Mouse (Mus musculus): ENCODE measurements around the gene Mrps25.

The Mrps25 gene

DNA sequence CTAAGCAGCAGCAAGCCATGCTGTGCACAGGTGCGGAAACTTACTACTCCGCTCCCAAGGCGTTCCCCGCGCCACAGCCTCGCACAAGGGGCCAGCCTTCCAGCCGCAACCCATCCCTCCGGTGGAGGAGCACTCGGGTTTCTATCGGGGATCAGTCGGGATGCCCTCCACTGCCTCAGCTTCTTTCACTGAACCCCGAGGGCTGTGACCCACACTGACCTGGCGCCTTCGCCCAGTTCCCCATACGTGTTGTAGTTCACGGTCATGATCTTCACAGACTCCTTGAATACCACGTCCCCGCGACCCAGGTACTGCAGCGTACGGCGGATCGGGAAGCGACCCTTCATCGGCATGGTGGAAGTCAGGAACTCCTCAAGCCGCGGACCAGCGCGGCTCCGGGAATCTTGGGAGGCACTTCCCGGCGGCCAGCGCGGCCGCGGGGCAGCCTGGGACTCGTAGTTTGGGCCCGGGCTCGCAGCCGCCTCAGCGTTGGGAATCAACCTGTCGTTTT, at the start of gene Mrps25:
TSS of gene Mrps25 (minus strand) at position 413 of the 511 bp plus-strand sequence.
- peak; percentile 81 for DNase-seq (ENCODE audit: extremely low read depth, insufficient read length, low spot score)

DNA sequence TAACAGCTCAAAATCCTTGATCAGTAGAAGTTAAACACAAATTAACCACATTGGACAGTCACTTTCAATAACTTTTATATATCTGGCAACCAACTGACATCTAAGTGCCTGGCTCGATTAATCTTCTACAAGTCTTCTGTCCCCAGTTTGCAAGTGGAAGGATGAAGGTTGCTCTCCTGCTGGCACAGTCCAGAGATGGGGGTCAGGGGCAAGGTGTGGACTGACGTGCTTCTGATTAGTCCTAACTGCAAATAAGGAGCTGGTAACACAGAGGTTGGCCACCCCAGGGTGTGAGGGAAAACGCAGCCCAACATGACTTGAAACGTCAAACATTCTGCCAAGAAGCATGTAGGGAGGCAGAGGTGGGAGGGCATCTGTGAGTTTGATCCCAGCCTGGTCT, 47.9 kb upstream of the Mrps25 start:
- DNase-seq (ENCODE audit: extremely low read depth, insufficient read length, low spot score) = no peak

GRCm38 (mm10) chr6:92231356-92231755, 47.5 kb upstream of the Mrps25 start:
- no peak for DNase-seq (ENCODE audit: extremely low read depth, insufficient read length, low spot score)

GRCm38 (mm10) chr6:92229586-92229985, 45.8 kb upstream of the Mrps25 start:
- no peak for DNase-seq (ENCODE audit: extremely low read depth, insufficient read length, low spot score)

- DNase-seq (ENCODE audit: extremely low read depth, insufficient read length, low spot score) = no peak
Measured at GRCm38 (mm10) chr6:92229103-92229502, 45.3 kb upstream of the Mrps25 start.

DNA sequence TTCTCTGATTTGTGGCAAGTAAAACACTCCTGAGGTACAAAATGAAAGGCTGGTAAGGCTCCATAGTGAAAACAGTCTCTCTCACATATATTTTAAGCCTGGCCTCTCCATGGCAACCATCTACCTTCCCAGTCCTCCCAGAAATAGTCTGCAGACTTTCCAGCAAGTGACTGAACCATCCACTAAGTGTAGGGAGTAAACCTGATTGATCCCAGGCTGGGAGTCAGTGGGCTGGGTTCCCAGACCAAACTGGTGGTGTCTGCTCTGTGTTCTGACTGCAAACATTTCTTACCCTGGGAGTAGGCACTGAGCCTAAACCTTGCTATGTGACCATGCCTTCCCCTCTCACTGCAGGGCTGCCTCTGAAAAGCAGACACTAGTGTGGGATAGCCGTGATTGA, 41.1 kb upstream of the Mrps25 start:
- DNase-seq (ENCODE audit: extremely low read depth, insufficient read length, low spot score) = no peak

DNA sequence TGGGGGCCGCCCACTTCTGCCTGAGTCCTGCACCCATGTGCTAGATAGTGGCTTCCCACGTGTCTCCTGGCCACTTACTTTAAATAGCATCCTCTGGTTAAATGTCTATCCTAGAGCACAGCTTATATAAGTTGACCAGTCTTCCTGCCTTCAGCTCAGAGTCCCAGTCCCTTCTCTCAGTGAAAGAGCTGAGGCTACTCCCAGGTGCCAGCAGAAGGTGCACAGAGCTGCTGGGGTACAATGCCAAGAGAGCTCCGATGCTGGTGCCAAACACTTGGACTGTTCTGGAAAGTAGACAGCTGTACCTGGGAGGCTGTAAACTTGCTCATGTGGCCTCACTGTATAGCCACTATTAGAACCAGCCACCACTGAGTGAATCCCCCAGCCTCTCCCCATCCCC, 38.2 kb upstream of the Mrps25 start:
- DNase-seq (ENCODE audit: extremely low read depth, insufficient read length, low spot score) = no peak

DNA sequence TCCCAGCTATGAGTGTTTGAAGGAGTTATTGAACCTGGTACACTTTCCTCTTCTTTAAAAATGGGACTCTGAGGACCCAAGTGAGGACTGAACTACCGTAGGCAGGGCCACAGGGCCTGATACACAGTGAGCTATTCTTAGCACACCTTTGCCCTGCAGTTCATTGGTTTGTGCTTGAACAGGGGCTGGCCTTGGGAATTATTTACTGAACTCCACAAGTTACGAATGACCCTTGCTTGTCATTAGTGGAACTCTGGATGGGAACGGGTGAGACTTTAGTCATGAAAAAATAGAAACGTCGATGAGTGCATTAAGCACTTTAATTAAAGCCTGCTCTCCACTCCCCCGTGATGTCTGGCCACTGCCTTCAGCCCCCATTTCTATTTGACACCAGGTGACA, 37.8 kb upstream of the Mrps25 start:
- DNase-seq (ENCODE audit: extremely low read depth, insufficient read length, low spot score) = no peak

DNA sequence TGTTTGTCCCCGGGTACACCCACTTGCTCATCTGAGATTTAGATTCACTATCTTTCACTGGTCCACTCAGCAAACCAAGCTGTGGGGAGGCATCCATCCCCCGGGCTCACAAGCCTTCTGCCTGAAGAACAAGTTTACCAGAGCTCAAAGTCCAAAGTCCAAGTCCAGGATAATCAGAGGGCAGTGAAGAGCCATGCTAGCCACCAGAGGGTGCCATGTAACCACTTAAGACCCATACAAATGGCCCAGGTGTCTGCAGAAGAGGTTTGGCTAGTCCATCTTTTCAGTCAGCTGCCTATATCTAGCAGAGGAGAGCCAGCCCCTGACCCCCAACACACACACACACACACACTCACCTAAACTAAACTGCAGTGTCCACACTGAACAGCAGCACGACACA, 35.6 kb upstream of the Mrps25 start:
- DNase-seq (ENCODE audit: extremely low read depth, insufficient read length, low spot score) = no peak

- peak; percentile 87 for DNase-seq (ENCODE audit: extremely low read depth, insufficient read length, low spot score)
Measured at GRCm38 (mm10) chr6:92214773-92215449, 31.1 kb upstream of the Mrps25 start, which contains the start of gene Rbsn. Gene Rbsn (minus strand): TSS chr6:92214925.

- DNase-seq (ENCODE audit: extremely low read depth, insufficient read length, low spot score) = peak; percentile 37
Measured at GRCm38 (mm10) chr6:92214055-92214772, 30.4 kb upstream of the Mrps25 start.

DNA sequence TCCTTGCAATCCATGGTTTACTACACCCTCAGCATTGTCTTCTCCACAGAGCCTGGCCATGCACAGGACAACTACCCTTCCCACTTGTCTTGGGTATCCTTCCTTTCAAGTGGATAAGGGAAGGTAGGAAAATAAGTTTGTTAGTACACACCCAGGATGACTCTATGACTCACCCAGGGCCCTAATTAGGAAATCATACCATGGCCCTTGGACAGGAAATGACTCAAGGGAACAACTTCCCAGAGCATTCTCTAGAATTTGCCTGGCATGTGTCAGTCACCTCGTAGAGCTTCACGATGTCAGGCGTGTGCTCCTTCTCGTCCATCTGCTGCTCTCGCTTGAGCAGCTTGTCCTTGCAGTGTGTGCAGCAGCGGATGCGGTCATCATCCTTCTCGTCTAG, 15.6 kb upstream of the Mrps25 start:
- DNase-seq (ENCODE audit: extremely low read depth, insufficient read length, low spot score) = no peak

GRCm38 (mm10) chr6:92184178-92184577, 345 bp upstream of the Mrps25 start:
- DNase-seq (ENCODE audit: extremely low read depth, insufficient read length, low spot score) = no peak

DNA sequence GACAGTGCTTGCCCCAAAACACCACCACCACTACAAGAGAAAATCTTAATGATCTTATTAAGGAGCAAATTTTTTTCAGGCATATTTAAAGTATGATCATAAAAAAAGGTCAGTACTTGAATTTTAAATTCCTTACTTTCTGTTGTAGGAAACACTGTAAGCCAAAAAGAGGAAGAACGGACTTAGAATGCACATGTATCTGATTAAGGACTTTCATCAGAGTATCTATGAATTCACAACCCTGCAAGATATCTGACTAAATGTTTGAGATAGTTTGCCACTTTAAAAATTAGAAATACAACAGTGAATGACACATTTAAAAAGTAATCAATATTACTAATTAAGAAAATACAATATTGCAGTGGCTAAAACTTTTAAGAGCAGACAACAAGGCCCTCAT, 7.4 kb downstream of the Mrps25 start:
- no peak for DNase-seq (ENCODE audit: extremely low read depth, insufficient read length, low spot score)

- no peak for DNase-seq (ENCODE audit: extremely low read depth, insufficient read length, low spot score)
Measured at GRCm38 (mm10) chr6:92162724-92163123, 21.1 kb downstream of the Mrps25 start.

- DNase-seq (ENCODE audit: extremely low read depth, insufficient read length, low spot score) = no peak
Measured at GRCm38 (mm10) chr6:92158801-92159200, 25.0 kb downstream of the Mrps25 start.

GRCm38 (mm10) chr6:92153774-92154173, 30.1 kb downstream of the Mrps25 start:
- DNase-seq (ENCODE audit: extremely low read depth, insufficient read length, low spot score) = no peak

DNA sequence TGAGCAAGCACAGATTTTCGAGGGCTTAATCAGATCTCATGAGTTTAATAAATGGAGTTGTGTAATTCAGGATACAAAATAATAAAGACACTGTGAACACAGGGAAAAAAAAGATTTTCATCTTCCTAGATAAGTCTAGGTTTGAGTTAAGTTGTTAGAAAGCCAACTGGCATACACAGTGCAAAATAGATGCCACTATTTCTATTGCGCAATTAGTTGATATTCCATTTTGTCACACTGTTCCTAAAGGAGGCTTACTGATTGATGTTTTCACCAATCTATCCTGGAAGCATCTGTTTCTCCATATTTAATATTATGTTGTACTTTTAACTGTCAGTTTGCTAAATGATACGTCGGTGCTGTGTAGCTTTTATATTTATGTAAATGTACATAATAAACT, 38.0 kb downstream of the Mrps25 start:
- DNase-seq (ENCODE audit: extremely low read depth, insufficient read length, low spot score) = no peak

DNA sequence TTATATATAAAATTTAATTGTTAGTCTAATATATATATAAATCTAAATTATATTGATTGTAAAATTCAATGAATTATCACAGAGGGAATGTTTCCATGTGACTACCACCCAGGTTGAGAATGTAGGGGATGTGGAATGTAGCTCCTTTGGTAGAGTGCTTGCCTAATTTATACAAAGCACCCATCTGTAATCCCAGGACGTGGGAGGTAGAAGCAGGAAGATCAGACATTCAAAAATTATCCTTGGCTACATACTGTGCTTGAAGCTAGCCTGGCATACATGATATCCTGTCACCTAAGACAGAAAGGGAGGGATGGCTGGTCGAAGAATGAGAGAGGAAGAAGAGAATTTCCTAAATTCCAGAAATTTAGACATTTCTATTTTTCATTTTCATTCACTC, 47.5 kb downstream of the Mrps25 start:
- DNase-seq (ENCODE audit: extremely low read depth, insufficient read length, low spot score) = no peak

DNA sequence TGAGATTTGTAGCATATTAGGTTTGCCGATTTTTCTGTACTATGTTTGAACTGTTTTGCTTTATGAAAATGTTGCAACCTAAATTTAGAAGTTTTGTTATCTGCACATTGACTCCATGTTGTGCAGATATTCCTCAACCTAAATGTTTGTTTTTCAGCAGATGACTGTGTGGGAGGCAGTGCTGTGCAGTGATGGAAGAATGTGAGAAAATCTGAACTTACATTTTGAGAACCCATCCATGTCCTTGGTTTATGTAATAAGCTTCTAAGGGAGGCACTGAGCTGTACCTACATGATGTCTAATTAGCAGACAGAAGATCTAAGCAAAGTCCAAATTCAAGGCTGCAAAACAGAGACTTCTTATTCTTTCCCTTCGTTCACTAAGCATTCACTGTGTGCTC, 50.2 kb downstream of the Mrps25 start:
- no peak for DNase-seq (ENCODE audit: extremely low read depth, insufficient read length, low spot score)

GRCm38 (mm10) chr6:92132021-92132911, 51.6 kb downstream of the Mrps25 start:
- DNase-seq (ENCODE audit: extremely low read depth, insufficient read length, low spot score) = no peak
